In genomic region chr10:26827315-26827714, GRCm38 (mm10) we compare ENCODE assay signal across 14 mouse cellular contexts.
A peak's percentile ranks its signal among the peaks of the same experiment; 100 is the strongest.
DNase-seq lines count a peak whose midpoint lies in the region; ATAC-seq lines count a peak whose summit lies in the region.
"Had no signal": no experiment of that assay in that cellular context is flagged by ENCODE, and none has a peak within 500 bp of the region (broad histone marks: within the 10 kb centered on the region; RNA-seq: fewer than 3 reads in every experiment).

No protein-coding gene starts in this region.

- 15% methylated on average over 5 of the region's 5 CpGs for WGBS in midbrain, embryonic 11.5 days
- WGBS in midbrain, embryonic 10.5 days, result 28% methylated on average over 5 of the region's 5 CpGs
- 15% methylated on average over 5 of the region's 5 CpGs for WGBS in forebrain, embryonic 14.5 days
- 51% methylated on average over 5 of the region's 5 CpGs for WGBS in macrophage (ENCODE audit: missing documents)
- WGBS in neural tube, embryonic 14.5 days, result 22% methylated on average over 5 of the region's 5 CpGs
- 56% methylated on average over 5 of the region's 5 CpGs for WGBS in kidney, embryonic 16.5 days

- no peaks in the 10 kb centered on the region for H3K36me3 ChIP-seq in midbrain, embryonic 11.5 days (ENCODE audit: control insufficient read depth, insufficient read depth, low read length)
- H3K36me3 ChIP-seq in midbrain, embryonic 10.5 days, result no peaks in the 10 kb centered on the region
- H3K36me3 ChIP-seq in forebrain, embryonic 14.5 days (ENCODE audit: control insufficient read depth, insufficient read depth, low read length), result no peaks in the 10 kb centered on the region
- H3K36me3 ChIP-seq in macrophage (ENCODE audit: inconsistent target), result no peaks in the 10 kb centered on the region
- H3K36me3 ChIP-seq in neural tube, embryonic 14.5 days (ENCODE audit: control insufficient read depth, insufficient read depth, low read length), result no peaks in the 10 kb centered on the region
- no peaks in the 10 kb centered on the region for H3K36me3 ChIP-seq in kidney, embryonic 16.5 days (ENCODE audit: insufficient read depth, low read length)
- H3K36me3 ChIP-seq: limb, embryonic 13.5 days had no signal

- H3K4me1 ChIP-seq in midbrain, embryonic 11.5 days (ENCODE audit: control insufficient read depth, insufficient read depth, low read length), result peaks cover 32% of the 10 kb centered on the region
- peaks cover 48% of the 10 kb centered on the region for H3K4me1 ChIP-seq in midbrain, embryonic 10.5 days
- peaks cover 27% of the 10 kb centered on the region for H3K4me1 ChIP-seq in forebrain, embryonic 14.5 days (ENCODE audit: control insufficient read depth, insufficient read depth, low read length)
- H3K4me1 ChIP-seq in neural tube, embryonic 14.5 days (ENCODE audit: control insufficient read depth, insufficient read depth, low read length), result peaks cover 12% of the 10 kb centered on the region; the same call in 1 of the 2 replicates
- H3K4me1 ChIP-seq in kidney, embryonic 16.5 days (ENCODE audit: insufficient read depth, low read length), result peaks cover 8% of the 10 kb centered on the region; the same call in 1 of the 2 replicates
- H3K4me1 ChIP-seq: limb, embryonic 13.5 days had no signal

- H3K4me3 ChIP-seq in midbrain, embryonic 11.5 days (ENCODE audit: low read depth, low read length), result no peak overlapping the region
- no peak overlapping the region for H3K4me3 ChIP-seq in midbrain, embryonic 10.5 days
- H3K4me3 ChIP-seq in forebrain, embryonic 14.5 days (ENCODE audit: low read depth, low read length), result no peak overlapping the region
- H3K4me3 ChIP-seq in macrophage (ENCODE audit: inconsistent target), result no peak overlapping the region
- H3K4me3 ChIP-seq in neural tube, embryonic 14.5 days (ENCODE audit: low read depth, low read length), result no peak overlapping the region
- H3K4me3 ChIP-seq in kidney, embryonic 16.5 days (ENCODE audit: low read length), result no peak overlapping the region
- H3K4me3 ChIP-seq: limb, embryonic 13.5 days had no signal

- H3K79me2 ChIP-seq in macrophage (ENCODE audit: inconsistent target), result peaks cover 86% of the 10 kb centered on the region

- ATAC-seq in midbrain, embryonic 11.5 days (ENCODE audit: low FRiP score), result peak; percentile 87
- peak; percentile 90 for ATAC-seq in forebrain, embryonic 14.5 days
- peak; percentile 82; the same call in 1 of the 2 replicates for ATAC-seq in neural tube, embryonic 14.5 days (ENCODE audit: low read depth)
- ATAC-seq in kidney, embryonic 16.5 days (ENCODE audit: low FRiP score, low TSS enrichment), result no peak
- ATAC-seq: liver, postnatal 0 days had no signal

- H3K4me2 ChIP-seq in midbrain, embryonic 11.5 days, result no peak overlapping the region
- H3K4me2 ChIP-seq in forebrain, embryonic 14.5 days (ENCODE audit: low read length), result 0 out of 2 replicates have a peak overlapping the region, but pooled peaks have one; percentile 7
- no peak overlapping the region for H3K4me2 ChIP-seq in neural tube, embryonic 14.5 days (ENCODE audit: low read depth, low read length)
- no peak overlapping the region for H3K4me2 ChIP-seq in kidney, embryonic 16.5 days (replicated peaks; ENCODE audit: low read depth, low read length)
- H3K4me2 ChIP-seq: limb, embryonic 13.5 days had no signal

- DNase-seq in midbrain, embryonic 11.5 days (ENCODE audit: low spot score, missing footprints), result no peak
- no peak for DNase-seq in midbrain, embryonic 10.5 days (ENCODE audit: low spot score)
- DNase-seq in forebrain, embryonic 14.5 days (ENCODE audit: low spot score), result peak; percentile 75
- DNase-seq in left cerebral cortex, adult 8-10 months (ENCODE audit: low spot score in 2 of 2), result no peak
- DNase-seq in layer of hippocampus, adult 18-20 months (ENCODE audit: low spot score in 2 of 2), result no peak
- DNase-seq: cerebellum, postnatal 14 days; gastrocnemius, postnatal 10 days; kidney, postnatal 25 days; layer of hippocampus, postnatal 36 days; liver, postnatal 0 days had no signal

- no peaks in the 10 kb centered on the region for H3K9me3 ChIP-seq in midbrain, embryonic 11.5 days (ENCODE audit: control insufficient read depth, low read length)
- H3K9me3 ChIP-seq in midbrain, embryonic 10.5 days (replicated peaks), result no peaks in the 10 kb centered on the region
- H3K9me3 ChIP-seq in forebrain, embryonic 14.5 days (replicated peaks; ENCODE audit: control insufficient read depth, low read length), result no peaks in the 10 kb centered on the region
- H3K9me3 ChIP-seq in neural tube, embryonic 14.5 days (ENCODE audit: control insufficient read depth, low read length), result no peaks in the 10 kb centered on the region
- H3K9me3 ChIP-seq in kidney, embryonic 16.5 days (ENCODE audit: low read length), result no peaks in the 10 kb centered on the region
- H3K9me3 ChIP-seq: limb, embryonic 13.5 days had no signal

- no peaks in the 10 kb centered on the region for H3K27me3 ChIP-seq in midbrain, embryonic 11.5 days (ENCODE audit: control insufficient read depth, insufficient read depth, low read length)
- H3K27me3 ChIP-seq in midbrain, embryonic 10.5 days (ENCODE audit: low read depth, poor library complexity, severe bottlenecking), result no peaks in the 10 kb centered on the region
- no peaks in the 10 kb centered on the region for H3K27me3 ChIP-seq in forebrain, embryonic 14.5 days (replicated peaks; ENCODE audit: control insufficient read depth, insufficient read depth, low read length)
- no peaks in the 10 kb centered on the region for H3K27me3 ChIP-seq in neural tube, embryonic 14.5 days (ENCODE audit: control insufficient read depth, insufficient read depth, low read length)
- H3K27me3 ChIP-seq in kidney, embryonic 16.5 days (ENCODE audit: insufficient read depth, low read length), result no peaks in the 10 kb centered on the region
- H3K27me3 ChIP-seq: limb, embryonic 13.5 days had no signal

- H3K9ac ChIP-seq in midbrain, embryonic 11.5 days (ENCODE audit: low read length), result no peak overlapping the region
- no peak overlapping the region for H3K9ac ChIP-seq in forebrain, embryonic 14.5 days (ENCODE audit: low read length)
- no peak overlapping the region for H3K9ac ChIP-seq in neural tube, embryonic 14.5 days (replicated peaks; ENCODE audit: low read depth, low read length)
- no peak overlapping the region for H3K9ac ChIP-seq in kidney, embryonic 16.5 days (replicated peaks; ENCODE audit: low read length)
- H3K9ac ChIP-seq: limb, embryonic 13.5 days; liver, postnatal 0 days had no signal

- H3K27ac ChIP-seq in midbrain, embryonic 11.5 days (ENCODE audit: low read depth, low read length), result peak overlapping the region; percentile 30
- no peak overlapping the region; the same call in 1 of the 2 replicates for H3K27ac ChIP-seq in midbrain, embryonic 10.5 days (replicated peaks)
- H3K27ac ChIP-seq in forebrain, embryonic 14.5 days (ENCODE audit: low read depth, low read length), result peak overlapping the region; percentile 76
- 0 out of 2 replicates have a peak overlapping the region, but pooled peaks have one; percentile 1 for H3K27ac ChIP-seq in macrophage
- no peak overlapping the region for H3K27ac ChIP-seq in neural tube, embryonic 14.5 days (ENCODE audit: low read depth, low read length)
- no peak overlapping the region for H3K27ac ChIP-seq in kidney, embryonic 16.5 days (ENCODE audit: low read length)
- H3K27ac ChIP-seq: limb, embryonic 13.5 days had no signal

Comparison
In these comparisons a context has a peak if more than half of its experiments do, and no peak if none do; other contexts are left out.
1. H3K27ac ChIP-seq: peak in midbrain, embryonic 11.5 days (single experiment), forebrain, embryonic 14.5 days (single experiment) and macrophage (single experiment); none in midbrain, embryonic 10.5 days (single experiment), neural tube, embryonic 14.5 days (single experiment) and kidney, embryonic 16.5 days (single experiment).